Comparison of ENCODE assay signal across 9 mouse cellular contexts in the genomic region with DNA sequence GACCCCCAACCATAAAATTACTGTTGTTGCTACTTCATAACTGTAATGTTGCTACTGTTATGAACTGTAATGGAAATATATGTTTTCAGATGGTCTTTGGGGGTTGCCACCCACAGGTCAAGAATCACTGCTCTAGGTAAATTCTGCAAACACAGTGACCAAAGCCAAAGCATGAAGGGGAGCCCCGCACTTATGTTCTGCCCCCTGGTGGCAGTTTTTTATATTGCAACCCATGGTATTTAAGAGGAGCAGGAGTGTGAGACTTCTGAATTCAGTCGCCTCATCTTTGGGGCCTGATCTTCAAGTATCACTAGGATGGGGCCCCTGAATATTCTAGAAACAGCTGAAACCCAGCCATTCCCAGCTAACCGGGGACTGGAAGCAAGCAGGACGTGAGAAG. TPM values are rescaled to one million over a fixed set of nuclear protein-coding genes. Genes with fewer than 3 reads are reported as not detected.
DNase-seq lines count a peak whose midpoint lies in the region; ATAC-seq and TF ChIP-seq lines count a peak whose summit lies in the region.
"Had no signal": no experiment of that assay in that cellular context is flagged by ENCODE, and none has a peak within 500 bp of the region (broad histone marks: within the 10 kb centered on the region; RNA-seq: fewer than 3 reads in every experiment).

No protein-coding gene starts in this region.

- no peak overlapping the region for H3K4me3 ChIP-seq in gastrocnemius, adult 2 months
- no peak overlapping the region for H3K4me3 ChIP-seq in midbrain, postnatal 0 days (ENCODE audit: low read depth, low read length)

- intact Hi-C loops in gastrocnemius, adult 2 months (cut with DNase I), result loop anchor here (1.0 to 5.0 kb wide), 2 partner anchors 20 to 97 kb away; no protein-coding TSS in a partner anchor
- intact Hi-C loops in left cerebral cortex, postnatal 10 days (cut with DNase I), result loop anchor here (5.0 kb wide), 2 partner anchors 82 to 97 kb away; no protein-coding TSS in a partner anchor

- H3K27me3 ChIP-seq in midbrain, postnatal 0 days (ENCODE audit: insufficient read depth, low read length), result peaks cover 41% of the 10 kb centered on the region

- H3K36me3 ChIP-seq in midbrain, postnatal 0 days (ENCODE audit: insufficient read depth, low read length), result no peaks in the 10 kb centered on the region

- peak; percentile 88 for TF ChIP-seq CTCF in gastrocnemius, adult 2 months (IDR thresholded peaks at IDR 0.05)
- peak; percentile 82 for TF ChIP-seq CTCF in midbrain, postnatal 0 days (IDR thresholded peaks at IDR 0.05)

- peak; percentile 34 for DNase-seq in ovary, postnatal 10 days (ENCODE audit: low spot score)
- no peak for DNase-seq in ovary, postnatal 36 days (ENCODE audit: low spot score)
- peak; percentile 67 for DNase-seq in R1 (ENCODE audit: low read depth, low spot score)
- peak; percentile 79 for DNase-seq in cerebellum, adult 8-10 months
- DNase-seq in gastrocnemius, adult 2 months, result peak; percentile 55
- peak; percentile 44 to 67 for DNase-seq in left cerebral cortex, postnatal 10 days (ENCODE audit: extremely low spot score in 1 of 2, low spot score in 2 of 2)
- peak; percentile 75 for DNase-seq in midbrain, postnatal 0 days (ENCODE audit: low spot score)
- DNase-seq in yolk sac, embryonic 10.5 days (ENCODE audit: low spot score), result no peak

- no peak for ATAC-seq in midbrain, postnatal 0 days (ENCODE audit: low FRiP score)

- no peak overlapping the region for H3K9ac ChIP-seq in midbrain, postnatal 0 days (replicated peaks; ENCODE audit: low read length, poor library complexity, severe bottlenecking)

- 14% methylated on average over 4 of the region's 4 CpGs for WGBS in midbrain, postnatal 0 days

- H3K9me3 ChIP-seq in midbrain, postnatal 0 days (ENCODE audit: low read length), result no peaks in the 10 kb centered on the region

- H3K4me2 ChIP-seq in midbrain, postnatal 0 days (ENCODE audit: low read depth, low read length, poor library complexity, severe bottlenecking), result no peak overlapping the region

- no peak overlapping the region for H3K27ac ChIP-seq in gastrocnemius, adult 2 months
- no peak overlapping the region for H3K27ac ChIP-seq in midbrain, postnatal 0 days (ENCODE audit: low read depth, low read length)

- H3K4me1 ChIP-seq in midbrain, postnatal 0 days (ENCODE audit: insufficient read depth, low read length), result no peaks in the 10 kb centered on the region

RNA-seq across cellular contexts. Expression of gene Alx3, which starts 15.4 kb away (rescaled TPM):
- not detected for total RNA-seq in gastrocnemius, adult 2 months (2021)
- total RNA-seq in left cerebral cortex, postnatal 10 days (2021), result 1 to 10 TPM in 1 of 2 experiments, under 1 TPM in 1; 0.71 to 1.3 TPM
- 0.60 and 3.0 TPM in 2 replicates for total RNA-seq in midbrain, postnatal 0 days (2014; rRNA removed)
- polyA plus RNA-seq in midbrain, postnatal 0 days (2015; fragmentation: Nextera tagmentation; extraction: Ambion mirVana), result 0.63 and 1.3 TPM in 2 replicates
- total RNA-seq: gastrocnemius, postnatal 36 days had no signal

RNA-seq across cellular contexts. Expression of gene Ubl4b, which starts 24.6 kb away (rescaled TPM):
- total RNA-seq in gastrocnemius, adult 2 months (2021), result not detected
- total RNA-seq in left cerebral cortex, postnatal 10 days (2021), result not detected
- not detected in 2 replicates for total RNA-seq in midbrain, postnatal 0 days (2014; rRNA removed)
- not detected in 2 replicates for polyA plus RNA-seq in midbrain, postnatal 0 days (2015; fragmentation: Nextera tagmentation; extraction: Ambion mirVana)
- total RNA-seq: gastrocnemius, postnatal 36 days had no signal

RNA-seq across cellular contexts. Expression of gene Gm10961, which starts 51.7 kb away (rescaled TPM):
- not detected for total RNA-seq in gastrocnemius, adult 2 months (2021)
- not detected for total RNA-seq in left cerebral cortex, postnatal 10 days (2021)
- not detected in 2 replicates for total RNA-seq in midbrain, postnatal 0 days (2014; rRNA removed)
- polyA plus RNA-seq in midbrain, postnatal 0 days (2015; fragmentation: Nextera tagmentation; extraction: Ambion mirVana), result not detected in 2 replicates
- total RNA-seq: gastrocnemius, postnatal 36 days had no signal

RNA-seq across cellular contexts. Expression of gene Strip1, which starts 52.0 kb away (rescaled TPM):
- 10 to 100 TPM; 16.6 to 20.4 TPM for total RNA-seq in gastrocnemius, adult 2 months (2021)
- total RNA-seq in left cerebral cortex, postnatal 10 days (2021), result 10 to 100 TPM; 79.0 to 85.0 TPM
- 131 and 142 TPM in 2 replicates for total RNA-seq in midbrain, postnatal 0 days (2014; rRNA removed)
- 120 and 122 TPM in 2 replicates for polyA plus RNA-seq in midbrain, postnatal 0 days (2015; fragmentation: Nextera tagmentation; extraction: Ambion mirVana)

Comparison
In these comparisons a context has a peak if more than half of its experiments do, and no peak if none do; other contexts are left out.
1. DNase-seq: peak in ovary, postnatal 10 days (single experiment), R1 (single experiment), cerebellum, adult 8-10 months (single experiment), gastrocnemius, adult 2 months (single experiment), left cerebral cortex, postnatal 10 days (2 of 2) and midbrain, postnatal 0 days (single experiment); none in ovary, postnatal 36 days (single experiment) and yolk sac, embryonic 10.5 days (single experiment).